Mouse (Mus musculus): ENCODE results near the gene Apopt1. TPM values are rescaled to one million over a fixed set of nuclear protein-coding genes. Genes with fewer than 3 reads are reported as not detected.

Gene Apopt1
- total RNA-seq, 2 experiments from 2014 or later: 37.7 to 38.9 TPM

DNA sequence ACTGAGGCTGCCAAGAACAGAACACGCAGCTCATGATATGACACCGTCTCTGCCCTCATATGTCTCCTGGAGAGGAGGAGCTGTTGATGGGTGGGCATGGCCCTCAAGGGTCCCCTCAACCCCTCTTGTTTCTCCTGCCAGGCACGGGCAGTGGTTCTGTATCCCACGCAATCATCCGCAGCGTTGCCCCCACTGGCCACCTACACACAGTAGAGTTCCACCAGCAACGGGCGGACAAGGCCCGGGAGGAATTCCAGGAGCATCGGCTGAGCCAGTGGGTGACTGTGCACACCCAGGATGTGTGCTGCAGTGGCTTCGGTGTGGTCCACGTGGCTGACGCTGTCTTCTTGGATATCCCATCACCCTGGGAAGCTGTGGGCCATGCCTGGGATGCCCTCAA lies 32.4 kb upstream of the Apopt1 start:
- DNase-seq: no peak

DNA sequence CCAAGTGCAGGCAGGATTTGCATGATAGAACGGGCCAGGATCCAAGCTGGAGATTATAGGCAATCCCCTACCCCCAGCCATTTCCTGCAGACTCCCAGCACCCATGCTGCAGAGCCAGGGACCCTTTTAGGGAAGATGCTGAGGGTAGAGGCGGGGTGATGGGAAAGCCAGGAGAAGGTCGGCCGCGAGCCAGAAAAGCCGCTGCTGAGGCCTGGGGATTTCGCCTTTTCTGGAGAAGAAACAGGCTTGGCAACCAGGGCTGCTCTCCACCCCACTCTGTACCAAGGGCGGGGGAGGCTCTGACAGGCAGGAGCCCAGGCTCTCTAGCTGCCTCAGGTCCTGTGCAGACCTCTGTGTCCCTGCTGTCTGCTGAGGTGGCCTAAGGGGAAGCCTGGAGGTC lies 31.8 kb upstream of the Apopt1 start:
- no peak for DNase-seq

DNA sequence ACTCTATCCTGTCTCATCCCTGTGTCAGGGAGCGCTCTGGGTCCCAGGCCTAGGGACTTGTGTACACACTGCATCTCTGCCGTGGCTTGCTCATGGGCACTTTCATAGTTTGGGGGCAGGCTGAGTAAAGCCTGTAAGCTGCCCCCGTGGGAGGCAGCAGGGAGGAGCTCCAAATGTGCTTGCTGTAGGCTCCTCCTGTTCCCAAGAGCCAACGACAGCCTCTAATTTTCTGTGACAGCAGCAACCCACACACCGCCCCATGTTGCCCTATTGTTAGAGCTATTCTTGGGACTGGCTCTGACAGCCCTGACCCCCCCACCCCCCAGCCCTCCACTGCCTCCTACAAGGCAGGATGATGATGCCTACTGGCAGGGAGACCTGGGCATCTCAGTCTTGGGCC lies 31.1 kb upstream of the Apopt1 start:
- DNase-seq: no peak

DNA sequence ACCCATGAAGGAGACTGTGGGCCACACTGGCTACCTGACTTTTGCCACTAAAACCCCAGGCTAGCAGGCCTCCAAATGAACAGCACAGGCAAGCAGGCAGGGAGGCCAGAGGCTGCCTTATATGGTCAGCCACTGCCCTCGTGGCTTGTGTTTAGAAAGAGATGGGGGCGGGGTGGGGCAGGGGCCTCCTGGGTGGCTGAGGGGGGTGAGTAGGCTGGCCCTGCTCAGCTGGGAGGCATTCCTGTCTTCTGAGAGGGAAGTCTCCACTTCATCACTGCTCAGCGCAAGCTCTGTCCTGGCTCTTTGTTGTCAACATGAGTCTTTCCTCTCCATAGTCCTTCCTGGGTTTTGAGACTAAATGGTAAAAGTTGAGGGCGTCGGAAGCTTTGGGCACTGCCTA lies 30.3 kb upstream of the Apopt1 start:
- DNase-seq: no peak

DNA sequence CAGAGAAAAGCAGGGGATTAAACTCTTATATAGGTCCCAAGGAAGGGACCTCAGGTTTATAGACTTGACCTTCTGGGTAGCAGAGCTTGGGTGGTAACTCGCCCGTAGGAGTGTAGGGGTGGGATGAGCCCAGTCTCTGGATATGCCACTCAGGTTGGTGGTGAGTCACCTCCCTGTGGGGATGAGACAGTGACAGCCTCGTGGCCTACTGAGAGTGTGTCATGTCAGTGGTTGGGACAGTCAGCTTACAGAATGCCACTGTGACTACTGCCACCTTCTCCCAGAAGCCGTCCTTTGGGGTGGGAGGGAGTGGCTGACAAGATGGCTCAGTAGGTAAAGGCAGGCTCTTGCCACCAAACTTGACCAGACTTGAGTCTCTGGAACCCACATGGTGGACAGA lies 26.7 kb upstream of the Apopt1 start:
- no peak for DNase-seq

DNA sequence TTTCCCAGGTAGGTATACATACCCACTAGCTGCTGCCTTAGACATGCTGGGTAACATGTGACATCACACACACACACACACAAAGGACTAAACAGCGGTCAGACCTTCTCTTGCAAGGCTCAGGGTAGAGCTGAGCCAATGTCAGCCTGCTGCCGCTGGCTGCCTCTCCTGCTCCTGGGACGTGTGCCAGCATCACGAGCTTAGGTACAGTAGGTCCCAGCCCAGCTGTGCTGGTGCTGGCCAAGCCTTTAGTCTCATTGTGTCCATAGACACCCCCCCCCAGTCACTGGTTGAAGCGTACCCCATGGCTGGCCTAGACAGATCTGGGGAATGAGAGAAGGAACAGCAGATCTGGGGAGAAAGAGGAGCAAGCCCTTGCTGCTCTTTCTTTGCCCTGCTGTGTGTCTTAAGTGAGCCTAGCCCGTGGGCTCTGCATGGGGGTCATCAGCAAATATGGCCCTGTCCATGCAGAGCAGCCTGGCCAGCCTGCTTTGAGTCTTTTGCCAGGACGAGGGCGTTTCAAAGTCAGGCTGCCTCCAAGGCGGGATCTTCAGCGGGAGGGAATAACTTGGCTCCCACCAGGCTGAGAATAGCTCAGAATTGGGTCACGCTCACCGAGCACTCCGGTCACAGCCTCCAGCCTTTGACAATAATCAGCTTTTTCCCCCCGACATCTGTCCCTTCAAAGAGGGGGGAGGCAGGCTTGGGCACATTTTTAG lies 25.6 kb upstream of the Apopt1 start:
- DNase-seq: peak; percentile 76

DNA sequence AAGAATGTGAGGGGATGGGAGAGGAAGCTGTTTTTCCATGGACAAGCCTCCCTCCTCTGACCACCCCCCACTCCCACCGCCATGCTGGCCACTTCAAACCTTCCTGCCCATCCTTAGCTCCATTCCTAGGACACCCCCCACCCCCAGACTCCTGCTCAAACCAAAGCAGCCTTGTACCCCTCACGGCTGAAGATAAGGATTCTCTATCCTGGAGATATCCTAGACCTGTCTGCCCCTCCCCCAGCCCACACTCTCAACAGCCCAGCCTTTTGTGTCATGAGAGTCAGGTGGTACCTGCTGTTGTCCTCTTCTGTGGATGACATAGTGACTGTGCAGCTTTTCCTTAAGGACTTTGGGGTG lies 25.0 kb upstream of the Apopt1 start:
- no peak for DNase-seq

DNA sequence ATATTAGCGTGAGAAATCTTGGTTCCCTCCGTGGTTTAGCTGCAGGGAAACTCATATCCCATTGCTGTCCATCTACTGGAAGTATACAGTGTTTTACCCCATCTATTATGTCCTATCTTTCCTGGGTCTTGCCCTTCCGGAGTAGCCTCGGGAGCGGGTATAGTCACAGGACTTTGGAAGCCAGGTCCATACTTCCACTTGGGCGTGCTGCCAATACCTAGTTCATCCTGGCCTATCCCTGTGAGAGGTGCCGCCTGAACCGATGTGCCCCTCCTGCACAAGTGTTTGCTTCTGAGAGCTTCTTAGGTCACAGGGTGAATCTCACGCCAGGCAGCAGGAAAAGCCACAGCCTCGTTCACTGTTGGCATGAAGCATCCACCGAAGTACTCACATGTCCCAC lies 23.6 kb upstream of the Apopt1 start:
- no peak for DNase-seq

DNA sequence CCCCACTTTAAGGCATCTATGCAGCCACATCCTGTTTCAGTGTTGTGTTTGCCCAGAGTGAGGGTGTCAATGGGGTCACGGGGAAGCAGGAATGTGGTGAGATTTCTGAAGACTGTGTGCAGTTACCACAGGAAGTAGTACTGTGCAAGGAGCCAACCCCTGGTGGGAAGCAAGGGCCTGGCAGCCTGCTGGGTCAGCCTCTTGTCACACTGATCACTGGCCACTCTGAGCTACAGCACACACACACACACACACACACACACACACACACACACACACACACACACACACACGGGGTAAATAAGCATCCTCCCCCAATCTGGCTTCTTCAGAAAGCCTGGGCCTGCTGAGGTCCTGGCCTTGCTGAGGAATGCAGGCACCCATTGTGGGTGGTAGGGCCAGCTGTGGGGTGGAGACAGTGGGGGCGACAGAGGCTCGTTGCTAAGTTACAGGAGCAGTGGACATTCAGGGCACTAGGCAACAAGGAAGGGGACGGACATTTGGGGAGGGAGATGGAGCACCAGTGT lies 21.7 kb upstream of the Apopt1 start:
- no peak for DNase-seq

DNA sequence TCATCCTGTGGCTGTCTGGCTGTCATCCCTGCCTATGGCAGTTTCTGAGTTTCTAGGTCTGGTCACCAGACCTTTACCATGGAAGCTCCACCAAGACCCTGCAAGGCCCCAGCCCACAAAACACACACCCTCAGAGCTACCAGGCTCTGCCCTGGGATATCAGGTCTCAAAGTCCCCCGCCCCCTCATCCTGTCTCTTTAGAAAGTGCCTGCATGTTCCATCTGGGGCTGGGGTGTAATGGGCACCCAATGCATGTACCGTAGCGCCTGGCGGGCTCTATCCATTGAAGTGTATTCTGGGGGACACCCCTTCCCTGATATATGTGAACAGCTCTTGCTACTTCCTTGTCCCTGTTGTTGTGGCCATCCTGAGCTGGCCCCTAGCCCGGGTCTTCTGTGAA lies 20.2 kb upstream of the Apopt1 start:
- no peak for DNase-seq

DNA sequence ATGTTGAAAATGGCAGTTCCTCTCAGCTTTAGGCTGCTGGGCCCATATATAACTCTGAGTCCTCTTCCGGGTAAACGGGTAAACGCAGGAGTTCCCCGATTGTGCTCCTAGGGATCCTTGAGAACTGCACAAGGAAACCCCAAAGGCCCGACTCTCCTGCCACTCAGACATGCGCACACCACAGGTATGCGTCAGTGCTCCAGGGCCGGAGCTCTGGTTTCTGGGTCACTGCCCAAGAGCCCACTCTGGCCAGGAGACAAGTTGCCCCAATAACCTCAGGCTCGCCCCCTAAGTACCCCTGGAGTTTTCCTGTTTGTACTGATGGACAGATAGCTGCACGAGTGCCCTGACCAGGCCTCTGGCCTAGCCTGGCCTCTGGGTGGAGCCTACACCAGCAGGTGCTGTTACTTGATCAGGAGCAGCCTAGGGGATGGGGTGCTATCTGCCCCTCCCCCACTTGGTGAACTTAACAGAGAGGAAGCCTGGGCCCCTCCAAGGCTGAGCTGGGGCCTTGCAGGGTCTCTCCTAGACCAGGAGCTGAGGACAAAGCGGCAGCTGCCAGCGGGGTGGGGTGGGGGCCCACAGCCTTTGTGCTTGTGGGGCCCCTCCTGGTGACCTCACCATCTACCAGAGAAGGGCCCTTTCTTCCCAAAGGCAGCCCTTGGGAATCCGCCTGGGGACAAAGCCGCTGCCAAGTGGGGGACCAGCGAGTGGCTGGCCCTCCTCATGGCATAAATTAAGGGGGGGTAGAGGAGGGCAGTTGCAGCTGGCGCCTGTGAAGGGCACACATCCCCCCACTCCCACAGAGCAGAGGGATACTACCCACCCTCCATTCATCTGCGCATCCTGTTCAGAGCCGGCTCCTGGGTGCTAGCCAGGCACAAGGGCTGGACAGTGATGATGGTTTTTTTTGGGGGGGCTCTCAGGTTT lies 19.5 kb upstream of the Apopt1 start:
- no peak for DNase-seq

DNA sequence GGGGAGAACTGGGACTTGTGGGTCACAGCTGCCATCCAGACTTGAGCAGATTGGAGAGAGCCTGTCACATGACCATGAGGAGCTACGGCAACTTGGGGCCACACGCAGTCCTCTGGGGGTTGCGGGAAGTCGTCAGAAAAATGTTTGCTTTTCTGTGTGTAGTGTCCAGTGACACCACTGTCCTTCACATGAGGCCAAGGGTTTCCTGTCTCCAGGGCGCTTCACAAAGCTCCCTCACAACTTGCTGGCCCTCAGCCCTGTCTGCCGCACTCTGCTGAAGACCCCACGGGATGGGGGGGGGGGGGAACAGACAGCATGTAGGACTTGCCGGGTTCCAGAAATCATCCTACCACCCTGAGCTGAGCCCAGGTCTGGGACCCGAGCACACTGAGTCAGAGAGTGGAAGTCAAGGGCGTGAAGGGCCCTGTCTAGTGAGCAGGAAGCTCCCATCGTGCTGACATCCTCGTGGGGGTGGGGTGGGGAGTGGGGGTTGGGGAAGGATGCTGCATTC lies 18.7 kb upstream of the Apopt1 start:
- no peak for DNase-seq

DNA sequence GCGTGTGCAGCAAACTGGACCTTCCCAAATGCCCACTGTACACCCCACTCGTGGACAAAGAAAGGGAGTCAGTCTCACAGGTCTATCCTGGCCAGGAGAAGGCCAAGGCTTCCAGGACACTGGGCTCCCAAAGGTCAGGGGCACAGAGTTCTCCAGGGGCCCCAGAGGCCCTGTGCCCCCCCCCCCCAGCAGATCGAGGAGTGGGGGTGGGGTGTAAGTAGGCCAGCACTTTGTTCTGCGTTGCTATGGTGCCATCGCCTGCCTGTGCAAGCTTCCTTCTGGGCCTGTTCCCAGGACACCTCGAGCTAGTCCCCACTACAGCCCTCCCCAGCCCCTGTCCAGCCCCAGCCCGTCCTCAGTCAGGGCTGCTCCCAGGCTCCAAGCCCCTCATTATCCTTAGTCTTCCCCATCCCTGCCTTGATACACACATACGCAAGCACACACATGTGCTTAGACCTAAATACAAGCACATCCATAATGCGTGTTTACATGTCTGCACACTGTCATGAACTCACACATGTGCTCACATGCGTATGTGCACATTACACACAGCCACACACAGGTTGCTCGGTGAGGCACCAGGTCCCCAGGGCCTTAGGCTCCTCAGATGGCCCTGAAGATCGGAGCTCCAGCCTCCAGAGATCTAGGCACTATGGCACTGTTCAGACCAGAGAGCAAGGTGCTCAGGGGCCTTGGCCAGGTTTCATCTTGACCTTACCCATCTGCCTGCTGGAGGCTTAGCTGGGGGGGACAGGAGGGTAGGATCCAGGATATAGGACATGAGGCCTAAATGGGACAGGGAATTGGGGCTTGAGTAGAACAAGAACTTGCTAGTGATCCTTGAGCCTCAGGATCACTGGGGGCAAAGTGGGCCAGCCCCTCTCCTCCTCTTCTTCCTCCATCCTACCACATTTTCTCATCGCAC lies 17.9 kb upstream of the Apopt1 start:
- DNase-seq: no peak

DNA sequence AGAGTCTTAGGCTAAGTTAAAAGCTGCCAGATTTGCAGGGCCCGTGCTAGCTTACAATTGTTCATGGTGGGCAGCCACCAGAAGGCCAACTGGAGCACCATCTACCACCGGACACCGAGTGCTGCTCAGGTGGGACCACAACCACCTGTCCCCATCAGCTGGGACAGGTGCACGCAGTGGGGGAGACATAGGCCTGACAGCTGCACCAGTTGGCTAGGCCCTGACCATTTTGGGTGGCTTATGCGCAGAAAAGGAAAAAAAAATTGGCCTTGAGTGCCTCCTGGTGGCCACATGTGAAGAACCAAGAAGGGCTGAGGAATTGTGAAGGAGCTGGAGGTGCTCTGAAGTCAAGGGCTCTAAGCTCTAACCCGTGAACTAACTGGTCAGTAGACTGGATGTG lies 16.8 kb upstream of the Apopt1 start:
- peak; percentile 65 for DNase-seq

DNA sequence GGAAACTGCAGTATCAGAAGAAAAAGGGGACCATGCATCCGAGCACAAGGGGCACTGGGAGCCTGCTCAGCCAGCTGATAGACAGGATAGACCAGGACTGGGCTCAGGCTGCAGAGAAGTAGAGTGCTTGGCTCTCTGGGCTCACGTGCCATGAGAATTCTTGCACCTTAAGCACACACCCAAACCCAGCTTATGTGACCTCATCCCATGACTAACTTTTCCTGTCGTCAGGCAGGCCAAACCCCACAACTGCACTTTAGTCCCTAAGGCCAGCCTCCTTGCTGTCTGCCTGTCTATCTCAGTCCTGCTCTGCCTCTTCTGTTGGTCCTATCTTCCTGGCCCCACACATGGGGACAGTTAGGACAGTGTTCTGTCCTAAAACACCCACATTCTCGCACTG lies 15.4 kb upstream of the Apopt1 start:
- no peak for DNase-seq

DNA sequence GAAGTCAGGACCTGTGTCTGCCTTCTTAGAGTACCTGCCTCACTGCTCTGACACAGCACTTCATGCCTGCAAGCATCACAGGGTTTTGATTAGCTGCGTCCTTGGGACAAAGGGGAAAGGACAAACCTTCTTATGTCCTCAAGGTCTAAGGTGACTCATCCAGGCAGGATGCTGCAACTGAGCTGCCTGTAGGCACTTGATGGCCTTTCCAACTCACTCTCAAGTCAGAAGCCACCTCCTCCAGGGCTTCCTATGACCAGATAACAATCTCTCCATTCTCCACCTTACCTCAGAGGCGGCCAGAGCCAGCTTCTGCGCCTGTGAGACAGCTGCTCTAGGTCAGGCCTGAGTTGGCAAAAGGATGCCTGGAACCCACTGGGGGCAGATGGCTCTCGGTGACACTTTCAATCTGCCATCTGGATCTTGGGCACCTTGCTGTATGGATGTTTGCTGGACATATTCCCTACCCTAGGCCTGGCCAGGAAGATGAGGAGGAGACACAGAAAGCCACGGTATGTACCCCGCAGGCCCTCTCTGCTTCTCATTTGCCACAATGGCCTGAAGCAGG lies 14.6 kb upstream of the Apopt1 start:
- no peak for DNase-seq

DNA sequence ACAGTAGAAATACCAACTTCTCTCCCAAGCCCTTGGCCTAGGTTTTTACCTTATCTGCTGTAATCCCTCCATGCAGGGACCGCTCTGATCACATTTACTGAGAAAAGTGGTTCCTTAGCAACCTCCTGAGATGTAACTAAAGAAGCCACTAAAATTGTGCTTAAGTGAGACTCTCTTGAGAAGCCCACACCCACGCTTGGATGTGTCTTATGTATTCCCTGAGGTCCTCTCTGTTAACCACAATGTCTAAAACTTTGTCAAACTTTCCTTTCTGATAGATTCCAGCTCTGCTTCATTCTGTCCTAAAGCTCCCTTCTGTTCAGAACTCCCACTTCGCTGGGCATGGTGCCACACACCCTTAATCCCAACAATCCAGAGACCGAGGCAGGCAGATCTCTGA lies 13.5 kb upstream of the Apopt1 start:
- no peak for DNase-seq

DNA sequence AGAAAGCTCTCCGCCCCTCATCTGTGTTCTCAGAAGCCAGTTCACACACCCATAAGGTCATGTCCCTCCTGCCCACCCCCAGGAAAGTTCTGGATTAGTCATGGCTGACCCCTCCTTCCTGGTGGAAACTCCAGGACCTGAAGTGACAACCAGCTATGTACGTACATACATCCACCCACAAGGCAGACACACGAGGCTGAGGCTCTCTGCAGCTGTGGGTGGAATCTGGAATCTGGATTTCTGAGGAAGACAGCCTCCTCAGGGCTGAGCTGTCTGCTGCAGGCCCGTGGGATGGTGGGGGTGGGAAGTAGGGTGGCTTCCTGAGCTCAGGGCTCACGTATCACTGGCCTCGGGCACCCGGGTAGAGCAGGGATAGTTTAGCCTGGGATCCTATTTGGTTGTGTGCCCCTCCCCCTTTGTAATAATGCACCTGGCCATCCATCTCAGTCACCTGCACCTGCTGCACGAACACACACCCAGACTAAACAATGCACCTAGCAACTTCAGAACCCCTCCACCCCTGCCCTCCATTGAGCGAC lies 12.1 kb upstream of the Apopt1 start:
- no peak for DNase-seq

DNA sequence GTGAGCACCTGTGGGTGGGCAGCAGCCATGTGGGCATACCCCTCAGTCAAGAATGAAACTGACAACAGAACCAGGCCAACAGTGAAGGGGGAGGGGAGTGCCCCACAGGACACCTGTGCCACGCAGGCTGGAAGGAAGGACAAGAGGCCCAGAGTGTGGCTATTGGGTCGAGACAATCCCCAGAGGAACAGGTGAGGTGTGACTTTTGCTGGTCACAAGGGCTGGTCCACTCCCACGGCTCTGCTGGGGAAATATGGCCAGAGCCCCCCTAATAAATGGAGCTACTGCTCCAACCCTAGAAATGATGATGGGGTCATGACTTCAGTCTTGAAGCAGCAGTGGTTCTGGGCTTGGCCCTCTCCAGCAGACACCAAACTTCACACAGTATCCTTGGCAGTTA lies 9.8 kb upstream of the Apopt1 start:
- DNase-seq: no peak

DNA sequence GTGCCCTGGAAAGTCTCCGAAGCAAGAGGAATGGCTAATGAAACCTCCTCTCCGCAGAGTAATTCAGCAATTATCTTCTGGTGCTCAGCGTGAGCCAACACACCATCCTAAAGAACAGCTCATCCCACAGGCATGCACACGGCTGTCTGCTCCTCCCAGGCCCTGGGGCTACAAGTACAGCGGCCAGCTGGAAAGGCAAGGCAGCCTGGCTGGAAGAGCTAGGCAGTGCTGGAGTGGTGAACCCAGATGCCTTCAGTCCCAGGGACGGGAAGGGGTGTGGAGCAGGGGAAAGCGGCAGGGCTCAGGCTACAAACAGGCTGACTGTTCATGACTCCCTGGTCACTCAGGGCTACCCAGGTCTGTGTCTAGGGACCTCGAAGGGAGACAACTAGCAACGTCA lies 8.5 kb upstream of the Apopt1 start:
- DNase-seq: peak; percentile 86

DNA sequence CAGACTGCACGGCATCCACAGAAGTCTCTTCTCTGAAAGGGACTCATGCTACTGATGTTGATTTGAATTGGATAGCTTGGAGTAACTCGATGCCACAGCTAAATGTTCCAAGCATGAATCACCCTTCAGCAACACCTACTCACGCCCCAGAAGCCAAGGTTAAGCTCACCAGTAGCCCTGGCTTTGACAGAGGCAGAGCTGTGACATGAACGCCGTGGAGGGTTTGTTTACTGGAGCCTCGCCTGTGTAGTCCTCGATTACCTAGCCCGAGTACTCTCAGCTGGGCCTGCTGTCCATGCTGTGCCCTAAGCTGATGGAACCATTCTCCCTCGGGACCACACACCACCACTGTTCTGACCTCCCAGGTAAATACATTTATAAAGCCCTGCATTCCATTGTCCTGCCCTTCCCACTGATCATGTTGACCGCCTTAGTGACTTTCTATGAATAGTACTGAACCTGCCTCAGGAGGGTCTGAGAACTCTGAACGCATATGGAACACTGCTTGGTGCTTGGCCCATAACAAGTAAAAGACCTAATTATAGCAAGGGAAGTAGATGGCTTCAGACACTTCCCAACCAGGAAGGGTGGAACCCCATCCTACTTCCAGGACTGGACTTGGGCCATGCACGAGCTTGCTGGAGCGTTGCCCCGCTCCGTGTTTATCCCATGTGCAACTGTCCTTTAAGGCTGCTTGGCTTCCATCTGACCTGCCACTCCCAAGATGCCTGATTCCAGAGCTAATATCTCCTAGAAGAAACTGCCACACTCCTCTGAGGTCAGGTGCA lies 7.7 kb upstream of the Apopt1 start:
- DNase-seq: peak; percentile 81
